Mouse (Mus musculus): ENCODE data around the gene Enthd1. TPM values are rescaled to one million over a fixed set of nuclear protein-coding genes. Genes with fewer than 3 reads are reported as not detected.

The Enthd1 gene
- polyA plus RNA-seq (2021; fragmentation: Nextera tagmentation), result not detected in 2 replicates
- long read RNA-seq, experiment 1, result 0 reads
- long read RNA-seq, experiment 2, result 0 reads

DNA sequence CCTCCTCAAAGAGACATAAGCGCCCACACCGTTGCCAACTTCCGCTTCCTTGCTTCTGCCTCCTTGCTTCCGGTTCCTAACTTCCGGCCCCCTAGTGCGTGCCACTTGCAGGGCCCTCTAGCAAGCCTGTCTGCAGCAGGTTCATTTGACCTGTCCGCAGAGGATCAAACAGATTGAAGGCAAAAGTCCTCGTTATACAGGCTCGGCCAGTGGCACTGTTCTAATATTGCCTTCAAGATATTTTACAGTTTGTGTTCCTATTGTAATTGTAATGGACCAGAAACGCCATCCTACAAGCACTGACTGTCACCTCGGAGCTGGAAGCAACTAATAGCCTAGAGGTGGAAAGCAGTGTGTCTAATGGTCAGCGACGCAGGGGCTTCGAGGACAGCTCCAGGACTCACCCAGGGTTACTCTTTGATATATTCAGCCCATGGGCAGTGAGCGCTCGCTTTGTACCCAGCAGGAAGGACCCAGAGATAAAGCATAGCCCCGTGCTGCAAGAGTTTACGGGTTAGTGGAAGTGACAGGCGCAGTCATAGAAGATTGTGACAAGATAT lies at the start of gene Enthd1:
Gene Enthd1 (minus strand): TSS at position 51 of the 560 bp plus-strand sequence.

DNA sequence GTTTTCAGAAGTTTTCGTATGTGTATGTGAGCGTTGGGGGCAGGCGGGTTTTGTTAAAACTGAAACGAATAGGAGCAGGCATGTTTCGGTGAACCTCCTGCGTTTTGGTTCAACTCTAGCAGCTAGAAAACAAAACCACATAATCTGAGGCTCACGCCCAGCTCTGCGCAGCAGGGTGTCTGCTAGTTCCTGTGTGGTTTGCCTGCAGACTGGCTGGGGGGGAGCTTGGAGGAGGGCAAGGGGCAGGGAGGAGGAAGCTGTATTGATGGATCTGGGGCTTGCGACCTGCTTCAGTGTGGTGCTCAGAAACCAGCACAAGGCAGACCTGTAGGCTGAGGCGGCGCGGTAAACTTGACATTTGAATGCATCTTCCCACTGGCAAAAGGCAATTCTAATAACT lies 7.3 kb upstream of the Enthd1 start, which contains the start of gene Grap2:
Gene Grap2 (plus strand): TSS at position 304 of the 400 bp plus-strand sequence.

Other genes starting within 250 kb of the Enthd1 start
- gene Grap2, start 7.4 kb upstream of the Enthd1 start, polyA plus RNA-seq (2021; fragmentation: Nextera tagmentation), result not detected in 2 replicates
- gene Fam83f, start 106.7 kb upstream of the Enthd1 start, polyA plus RNA-seq (2021; fragmentation: Nextera tagmentation), result 0.09 TPM in 1 of 2 replicates, not detected in the other
- 4.6 and 9.0 TPM in 2 replicates for gene Tnrc6b, start 146.2 kb upstream of the Enthd1 start, polyA plus RNA-seq (2021; fragmentation: Nextera tagmentation)